In genomic region chr7:73063556-73063955, GRCm38 (mm10) we compare ENCODE assay signal across 15 mouse cellular contexts.
DNase-seq lines count a peak whose midpoint lies in the region; TF ChIP-seq lines count a peak whose summit lies in the region.
"Had no signal": no experiment of that assay in that cellular context is flagged by ENCODE, and none has a peak within 500 bp of the region (broad histone marks: within the 10 kb centered on the region; RNA-seq: fewer than 3 reads in every experiment).

No protein-coding gene starts in this region.

- TF ChIP-seq CTCF in brain, embryonic 14.5 days (IDR thresholded peaks at IDR 0.05; ENCODE audit: borderline replicate concordance, extremely low read depth, insufficient read depth, insufficient read length) = no peak

- DNase-seq in cerebellum, postnatal 14 days = peak; percentile 49 to 50
- no peak for DNase-seq in cerebellum, adult 9-10 months
- peak; percentile 6 for DNase-seq in testis, postnatal 10 days (ENCODE audit: low spot score)
- no peak for DNase-seq in testis, postnatal 14 days (ENCODE audit: low spot score)
- peak; percentile 5 for DNase-seq in brain, embryonic 14.5 days (ENCODE audit: low read depth)
- DNase-seq in urinary bladder, adult 2 months (ENCODE audit: low spot score) = no peak
- DNase-seq: adrenal gland, adult 2 months; adrenal gland, postnatal 14 days; B cell, adult 2 months; embryo, embryonic 11 days; gastrocnemius, postnatal 25 days; heart, adult 18-20 months; heart, postnatal 10 days; heart, postnatal 36 days; kidney, adult 11 months had no signal

- no peak for TF ChIP-seq POLR2A in brain, embryonic 14.5 days (IDR thresholded peaks at IDR 0.05; ENCODE audit: borderline replicate concordance, extremely low read depth, insufficient read depth, insufficient read length, poor library complexity, severe bottlenecking)

Comparison
In these comparisons a context has a peak if more than half of its experiments do, and no peak if none do; other contexts are left out.
1. DNase-seq: peak in cerebellum, postnatal 14 days (2 of 2), testis, postnatal 10 days (single experiment) and brain, embryonic 14.5 days (single experiment); none in cerebellum, adult 9-10 months (single experiment), testis, postnatal 14 days (single experiment) and urinary bladder, adult 2 months (single experiment).